In genomic region chr11:88148015-88148637, GRCm38 (mm10) we compare ENCODE assay signal across 8 mouse cellular contexts. TPM values are rescaled to one million over a fixed set of nuclear protein-coding genes. Genes with fewer than 3 reads are reported as not detected.
DNase-seq lines count a peak whose midpoint lies in the region; ATAC-seq and TF ChIP-seq lines count a peak whose summit lies in the region.

No protein-coding gene starts in this region.

- H3K4me3 ChIP-seq in heart, adult 2 months = no peak overlapping the region
- H3K4me3 ChIP-seq in lung, postnatal 0 days (ENCODE audit: low read depth, low read length) = no peak overlapping the region
- H3K4me3 ChIP-seq in limb, embryonic 13.5 days = no peak overlapping the region
- no peak overlapping the region for H3K4me3 ChIP-seq in stomach, embryonic 16.5 days (replicated peaks; ENCODE audit: low read length)

- 43% methylated on average over 7 of the region's 7 CpGs for WGBS in heart, adult 2 months
- 38% methylated on average over 7 of the region's 7 CpGs for WGBS in lung, postnatal 0 days
- whole genome bisulfite sequencing in limb, embryonic 13.5 days = 24% methylated on average over 7 of the region's 7 CpGs
- 36% methylated on average over 7 of the region's 7 CpGs for WGBS in stomach, embryonic 16.5 days

- H3K4me1 ChIP-seq in heart, adult 2 months (ENCODE audit: control insufficient read depth, insufficient read depth, low read length) = peaks cover 43% of the 10 kb centered on the region
- peaks cover 29% of the 10 kb centered on the region for H3K4me1 ChIP-seq in lung, postnatal 0 days (ENCODE audit: insufficient read depth, low read depth, low read length)
- peaks cover 61% of the 10 kb centered on the region for H3K4me1 ChIP-seq in limb, embryonic 13.5 days
- H3K4me1 ChIP-seq in stomach, embryonic 16.5 days (ENCODE audit: control insufficient read depth, insufficient read depth, low read length) = peaks cover 45% of the 10 kb centered on the region

- no peaks in the 10 kb centered on the region for H3K9me3 ChIP-seq in lung, postnatal 0 days (ENCODE audit: low read length)
- 0 out of 2 replicates have a peak, but pooled peaks cover 3% of the 10 kb centered on the region for H3K9me3 ChIP-seq in limb, embryonic 13.5 days
- no peaks in the 10 kb centered on the region for H3K9me3 ChIP-seq in stomach, embryonic 16.5 days (replicated peaks; ENCODE audit: control insufficient read depth, low read length)

- ATAC-seq in lung, postnatal 0 days = no peak
- ATAC-seq in limb, embryonic 13.5 days (ENCODE audit: low FRiP score, low read depth) = no peak
- ATAC-seq in stomach, embryonic 16.5 days (ENCODE audit: insufficient read depth, low FRiP score) = no peak

- no peak for TF ChIP-seq POLR2A in heart, adult 2 months (IDR thresholded peaks at IDR 0.05; ENCODE audit: insufficient read depth, low read depth, low read length)

- DNase-seq in heart, adult 2 months = no peak
- DNase-seq in heart, postnatal 10 days = no peak
- no peak for DNase-seq in lung, postnatal 0 days (ENCODE audit: low spot score)
- no peak for DNase-seq in lung, postnatal 36 days
- no peak for DNase-seq in ovary, adult 18-20 months (ENCODE audit: low spot score)
- no peak for DNase-seq in urinary bladder, postnatal 25 days (ENCODE audit: low spot score)

- TF ChIP-seq EP300 in heart, adult 2 months (IDR thresholded peaks at IDR 0.05; ENCODE audit: insufficient read depth, low read depth, low read length) = no peak
- TF ChIP-seq EP300 in lung, postnatal 0 days (IDR thresholded peaks at IDR 0.05) = no peak

- no peaks in the 10 kb centered on the region for H3K27me3 ChIP-seq in heart, adult 2 months (ENCODE audit: control insufficient read depth, insufficient read depth, low read length)
- no peaks in the 10 kb centered on the region for H3K27me3 ChIP-seq in lung, postnatal 0 days (replicated peaks; ENCODE audit: insufficient read depth, low read length)
- H3K27me3 ChIP-seq in limb, embryonic 13.5 days = no peaks in the 10 kb centered on the region
- H3K27me3 ChIP-seq in stomach, embryonic 16.5 days (ENCODE audit: control insufficient read depth, insufficient read depth, low read length) = no peaks in the 10 kb centered on the region

- no peak overlapping the region for H3K4me2 ChIP-seq in lung, postnatal 0 days (replicated peaks; ENCODE audit: low read depth, low read length)
- peak overlapping the region; percentile 47 for H3K4me2 ChIP-seq in limb, embryonic 13.5 days (replicated peaks)
- no peak overlapping the region for H3K4me2 ChIP-seq in stomach, embryonic 16.5 days (ENCODE audit: low read depth, low read length)

- no peaks in the 10 kb centered on the region; the same call in 1 of the 2 replicates for H3K79me2 ChIP-seq in heart, adult 2 months (replicated peaks; ENCODE audit: control insufficient read depth, insufficient read depth, low read length)

- no peak for TF ChIP-seq CTCF in heart, adult 2 months (IDR thresholded peaks at IDR 0.05)
- TF ChIP-seq CTCF in lung, postnatal 0 days (IDR thresholded peaks at IDR 0.05) = no peak

- peak overlapping the region; percentile 33 for H3K9ac ChIP-seq in heart, adult 2 months (ENCODE audit: low read depth, low read length)
- H3K9ac ChIP-seq in lung, postnatal 0 days (replicated peaks; ENCODE audit: low read depth) = no peak overlapping the region
- H3K9ac ChIP-seq in limb, embryonic 13.5 days = peak overlapping the region; percentile 48; the same call in 1 of the 2 replicates
- H3K9ac ChIP-seq in stomach, embryonic 16.5 days (ENCODE audit: low read length) = peak overlapping the region; percentile 50

- peak overlapping the region; percentile 83 for H3K27ac ChIP-seq in heart, adult 2 months
- H3K27ac ChIP-seq in lung, postnatal 0 days (ENCODE audit: low read length) = peak overlapping the region; percentile 74; the same call in 1 of the 2 replicates
- H3K27ac ChIP-seq in limb, embryonic 13.5 days = peak overlapping the region; percentile 87
- peak overlapping the region; percentile 88 for H3K27ac ChIP-seq in stomach, embryonic 16.5 days (ENCODE audit: low read length)

- peaks cover 9% of the 10 kb centered on the region; the same call in 1 of the 2 replicates for H3K36me3 ChIP-seq in heart, adult 2 months (ENCODE audit: control insufficient read depth, insufficient read depth, low read length)
- no peaks in the 10 kb centered on the region for H3K36me3 ChIP-seq in lung, postnatal 0 days (ENCODE audit: insufficient read depth, low read length)
- peaks cover 4% of the 10 kb centered on the region for H3K36me3 ChIP-seq in limb, embryonic 13.5 days
- H3K36me3 ChIP-seq in stomach, embryonic 16.5 days (ENCODE audit: control insufficient read depth, insufficient read depth, low read length) = no peaks in the 10 kb centered on the region

- intact Hi-C loops in heart, adult 2 months (cut with DNase I) = no loop called here
- intact Hi-C loops in heart, postnatal 10 days (cut with DNase I) = no loop called here

RNA-seq across cellular contexts. Expression of gene Cuedc1, which starts 50.3 kb away (rescaled TPM):
- total RNA-seq in heart, adult 2 months (2021) = 10 to 100 TPM; 49.8 to 55.0 TPM
- 36.2 and 38.7 TPM in 2 replicates for polyA plus RNA-seq in heart, adult 2 months (2012; rRNA removed)
- total RNA-seq in heart, postnatal 10 days (2021) = 10 to 100 TPM; 45.6 to 48.4 TPM
- polyA plus RNA-seq in lung, postnatal 0 days (2015; fragmentation: Nextera tagmentation; extraction: Ambion mirVana) = 14.6 TPM in 2 replicates
- 37.2 and 37.7 TPM in 2 replicates for polyA plus RNA-seq in limb, embryonic 13.5 days (2015; fragmentation: Nextera tagmentation; extraction: Ambion mirVana)
- 11.3 and 11.5 TPM in 2 replicates for polyA plus RNA-seq in stomach, embryonic 16.5 days (2015; fragmentation: Nextera tagmentation; extraction: Ambion mirVana)

RNA-seq across cellular contexts. Expression of gene Mrps23, which starts 56.1 kb away (rescaled TPM):
- total RNA-seq in heart, adult 2 months (2021) = 100 to 1,000 TPM; 303 to 314 TPM
- 121 and 142 TPM in 2 replicates for polyA plus RNA-seq in heart, adult 2 months (2012; rRNA removed)
- 100 to 1,000 TPM; 250 to 256 TPM for total RNA-seq in heart, postnatal 10 days (2021)
- polyA plus RNA-seq in lung, postnatal 0 days (2015; fragmentation: Nextera tagmentation; extraction: Ambion mirVana) = 46.5 TPM in 2 replicates
- polyA plus RNA-seq in limb, embryonic 13.5 days (2015; fragmentation: Nextera tagmentation; extraction: Ambion mirVana) = 54.8 and 55.5 TPM in 2 replicates
- polyA plus RNA-seq in stomach, embryonic 16.5 days (2015; fragmentation: Nextera tagmentation; extraction: Ambion mirVana) = 50.1 and 57.9 TPM in 2 replicates
